Mouse (Mus musculus) stomach, embryonic 16.5 days (tissue): ENCODE measurements around the gene Nhs. TPM values are rescaled to one million over a fixed set of nuclear protein-coding genes. Genes with fewer than 3 reads are reported as not detected.

ENCODE experiments used
- ATAC-seq: fragments of 200-750 bp; cut with Nextera tagmentation; 2 replicates; pipeline ENCODE4 v1.8.0; 2017; ENCODE audit warnings: moderate number of reproducible peaks, moderate TSS enrichment; ENCODE audit not compliant: insufficient read depth, low FRiP score
- H3K27ac ChIP-seq: fragments of 300-500 bp; sonication (generic); 2 replicates; pipeline ENCODE4 v1.5.1; 2014; ENCODE audit warnings: low read length
- H3K27me3 ChIP-seq: fragments of 300-500 bp; sonication (generic); 2 replicates; pipeline ENCODE4 v1.6.1; 2014; ENCODE audit warnings: low read length, control low read depth, mixed read lengths; ENCODE audit not compliant: control insufficient read depth, insufficient read depth
- H3K36me3 ChIP-seq: fragments of 300-500 bp; sonication (generic); 2 replicates; pipeline ENCODE4 v1.6.1; 2014; ENCODE audit warnings: low read length; ENCODE audit not compliant: control insufficient read depth, insufficient read depth
- H3K4me1 ChIP-seq: fragments of 300-500 bp; sonication (generic); 2 replicates; pipeline ENCODE4 v1.6.1; 2014; ENCODE audit warnings: low read length, control low read depth, mixed read lengths; ENCODE audit not compliant: control insufficient read depth, insufficient read depth
- H3K4me2 ChIP-seq: fragments of 300-500 bp; sonication (generic); 2 replicates; pipeline ENCODE4 v1.6.1; 2014; ENCODE audit warnings: low read depth, low read length, mixed read lengths
- H3K4me3 ChIP-seq: fragments of 300-500 bp; sonication (generic); replicated peaks from 2 replicates; pipeline ENCODE4 v1.5.1; 2014; ENCODE audit warnings: mild to moderate bottlenecking, low read length
- H3K9ac ChIP-seq: fragments of 300-500 bp; sonication (generic); 2 replicates; pipeline ENCODE4 v1.6.1; 2014; ENCODE audit warnings: low read length
- H3K9me3 ChIP-seq: fragments of 300-500 bp; sonication (generic); replicated peaks from 2 replicates; pipeline ENCODE4 v1.6.1; 2016; ENCODE audit warnings: low read length, control low read depth; ENCODE audit not compliant: control insufficient read depth
- WGBS: fragments of 180-500 bp; shearing (Covaris S2); extraction: QIAGEN DNeasy Blood & Tissue Kit; methylation state at CpG from one replicate; pipeline ENCODE4 v1.1.7; 2014; 5-methylcytosine and 5-hydroxymethylcytosine counted together
- polyA plus RNA-seq: library from polyadenylated mRNA; unstranded; fragments of >200 nt; fragmentation: Nextera tagmentation; extraction: Ambion mirVana; gene quantifications from 2 replicates; pipeline ENCODE4 v1.2.1, GENCODE M21; 2015

Gene Nhs
- polyA plus RNA-seq, 1 experiment from 2014 or later, result 1.8 TPM

GRCm38 (mm10) chrX:161997170-161997795 lies 162.2 kb downstream of the Nhs start:
- no peaks in the 10 kb centered on the region for H3K4me1 ChIP-seq
- H3K27me3 ChIP-seq, result peaks cover 3% of the 10 kb centered on the region; the same call in 1 of the 2 replicates
- H3K9ac ChIP-seq, result no peak overlapping the region
- 55% methylated on average over 2 of the region's 2 CpGs for WGBS
- no peaks in the 10 kb centered on the region for H3K36me3 ChIP-seq
- no peak overlapping the region for H3K4me3 ChIP-seq
- H3K4me2 ChIP-seq, result no peak overlapping the region
- no peak overlapping the region for H3K27ac ChIP-seq
- H3K9me3 ChIP-seq, result no peaks in the 10 kb centered on the region
- ATAC-seq, result no peak

GRCm38 (mm10) chrX:161990171-161990570 lies 169.4 kb downstream of the Nhs start:
- Histone ChIP-seq H3K9me3 (no peaks in the 10 kb centered on the region), H3K27ac (no peak overlapping the region), H3K4me2 (no peak overlapping the region), H3K4me1 (no peaks in the 10 kb centered on the region), H3K27me3 (peaks cover 7% of the 10 kb centered on the region; the same call in 1 of the 2 replicates), H3K36me3 (no peaks in the 10 kb centered on the region), H3K4me3 (no peak overlapping the region), H3K9ac (no peak overlapping the region)
- ATAC-seq, result no peak
- 95% methylated on average over 1 of the region's 1 CpGs for WGBS

GRCm38 (mm10) chrX:161984961-161985360 lies 174.6 kb downstream of the Nhs start:
- H3K27me3 ChIP-seq, result peaks cover 10% of the 10 kb centered on the region
- ATAC-seq, result no peak

GRCm38 (mm10) chrX:161981399-161981798 lies 178.1 kb downstream of the Nhs start:
- Histone ChIP-seq H3K4me2 (no peak overlapping the region), H3K9ac (no peak overlapping the region), H3K9me3 (no peaks in the 10 kb centered on the region), H3K4me1 (no peaks in the 10 kb centered on the region), H3K27me3 (peaks cover 11% of the 10 kb centered on the region), H3K27ac (no peak overlapping the region), H3K36me3 (no peaks in the 10 kb centered on the region), H3K4me3 (no peak overlapping the region)
- ATAC-seq, result no peak
- 50% methylated on average over 6 of the region's 6 CpGs for WGBS

More at GRCm38 (mm10) chrX:161984961-161985360, 174.6 kb downstream of the Nhs start:
- WGBS, result 67% methylated on average over 6 of the region's 6 CpGs
- Histone ChIP-seq H3K36me3 (no peaks in the 10 kb centered on the region), H3K4me2 (no peak overlapping the region), H3K4me3 (no peak overlapping the region), H3K27ac (no peak overlapping the region), H3K9ac (no peak overlapping the region), H3K4me1 (no peaks in the 10 kb centered on the region), H3K9me3 (no peaks in the 10 kb centered on the region)

- Histone ChIP-seq H3K27me3 (peaks cover 17% of the 10 kb centered on the region), H3K4me1 (no peaks in the 10 kb centered on the region), H3K36me3 (no peaks in the 10 kb centered on the region), H3K27ac (no peak overlapping the region), H3K4me2 (no peak overlapping the region), H3K9me3 (no peaks in the 10 kb centered on the region), H3K9ac (no peak overlapping the region), H3K4me3 (no peak overlapping the region)
- ATAC-seq, result no peak
These were observed 179.6 kb downstream of the Nhs start for GRCm38 (mm10) chrX:161979946-161980345.

GRCm38 (mm10) chrX:161977236-161977841 lies 182.2 kb downstream of the Nhs start:
- no peak overlapping the region for H3K4me2 ChIP-seq
- no peaks in the 10 kb centered on the region for H3K9me3 ChIP-seq
- 71% methylated on average over 4 of the region's 4 CpGs for WGBS
- H3K4me3 ChIP-seq, result no peak overlapping the region
- H3K27me3 ChIP-seq, result peaks cover 17% of the 10 kb centered on the region
- no peaks in the 10 kb centered on the region for H3K4me1 ChIP-seq
- ATAC-seq, result no peak
- H3K36me3 ChIP-seq, result no peaks in the 10 kb centered on the region
- H3K9ac ChIP-seq, result no peak overlapping the region
- no peak overlapping the region for H3K27ac ChIP-seq

- H3K27ac ChIP-seq, result no peak overlapping the region
- H3K27me3 ChIP-seq, result peaks cover 12% of the 10 kb centered on the region; the same call in 1 of the 2 replicates
- no peak for ATAC-seq
These were observed 183.2 kb downstream of the Nhs start for GRCm38 (mm10) chrX:161976376-161976775.

GRCm38 (mm10) chrX:161973572-161973971 lies 186.0 kb downstream of the Nhs start:
- H3K36me3 ChIP-seq, result no peaks in the 10 kb centered on the region
- 49% methylated on average over 3 of the region's 3 CpGs for WGBS
- H3K27ac ChIP-seq, result no peak overlapping the region
- H3K4me2 ChIP-seq, result no peak overlapping the region
- H3K4me1 ChIP-seq, result no peaks in the 10 kb centered on the region
- H3K9ac ChIP-seq, result no peak overlapping the region
- H3K9me3 ChIP-seq, result no peaks in the 10 kb centered on the region
- H3K4me3 ChIP-seq, result no peak overlapping the region
- peaks cover 12% of the 10 kb centered on the region; the same call in 1 of the 2 replicates for H3K27me3 ChIP-seq
- ATAC-seq, result no peak

More at GRCm38 (mm10) chrX:161976376-161976775, 183.2 kb downstream of the Nhs start:
- Histone ChIP-seq H3K9ac (no peak overlapping the region), H3K4me2 (no peak overlapping the region), H3K36me3 (no peaks in the 10 kb centered on the region), H3K9me3 (no peaks in the 10 kb centered on the region), H3K4me3 (no peak overlapping the region), H3K4me1 (no peaks in the 10 kb centered on the region)
- 80% methylated on average over 2 of the region's 2 CpGs for WGBS

DNA sequence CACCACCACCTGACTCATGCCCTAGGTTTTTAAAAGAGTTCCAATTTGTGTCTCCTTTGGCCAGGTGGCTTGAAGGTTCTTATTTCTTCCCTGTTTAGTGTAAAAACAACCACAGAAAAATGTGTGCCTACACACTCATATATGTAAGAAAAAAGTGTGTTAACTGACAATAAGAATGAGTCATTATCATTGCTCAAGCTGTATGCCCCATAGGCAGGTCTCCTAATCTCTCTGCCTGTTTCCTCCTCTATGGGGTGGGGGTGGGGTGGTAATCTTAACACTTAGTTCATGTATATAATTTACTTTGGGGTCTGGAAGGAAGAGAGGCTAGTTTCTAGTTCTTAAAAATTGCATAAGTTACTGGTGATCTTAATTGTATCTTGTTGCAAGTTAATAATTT lies 186.8 kb downstream of the Nhs start:
- ATAC-seq, result no peak

More for the DNA sequence above, 186.8 kb downstream of the Nhs start:
- Histone ChIP-seq H3K4me2 (no peak overlapping the region), H3K27me3 (peaks cover 10% of the 10 kb centered on the region; the same call in 1 of the 2 replicates), H3K9me3 (no peaks in the 10 kb centered on the region), H3K4me1 (no peaks in the 10 kb centered on the region), H3K9ac (no peak overlapping the region), H3K4me3 (no peak overlapping the region), H3K36me3 (no peaks in the 10 kb centered on the region), H3K27ac (no peak overlapping the region)
